In genomic region chr7:139705081-139705480, GRCm38 (mm10) we compare ENCODE assay signal across 23 mouse cellular contexts. TPM values are rescaled to one million over a fixed set of nuclear protein-coding genes. Genes with fewer than 3 reads are reported as not detected.
DNase-seq lines count a peak whose midpoint lies in the region; ATAC-seq and TF ChIP-seq lines count a peak whose summit lies in the region.
"Had no signal": no experiment of that assay in that cellular context is flagged by ENCODE, and none has a peak within 500 bp of the region (broad histone marks: within the 10 kb centered on the region; RNA-seq: fewer than 3 reads in every experiment).

No protein-coding gene starts in this region.

- ATAC-seq in erythroblast, adult 5-6 weeks (replicated peaks; ENCODE audit: low FRiP score, poor library complexity, severe bottlenecking): no peak
- ATAC-seq in G1E (ENCODE audit: extremely low read depth, insufficient number of reproducible peaks, low FRiP score, poor library complexity, severe bottlenecking): peak; percentile 66
- ATAC-seq in liver, embryonic 16.5 days (ENCODE audit: low read depth): peak; percentile 53; the same call in 1 of the 2 replicates
- ATAC-seq: lung, postnatal 0 days; Patski had no signal

- peak overlapping the region; percentile 20 for H3K4me3 ChIP-seq in erythroblast, embryonic 14.5 days (replicated peaks)
- H3K4me3 ChIP-seq in G1E (ENCODE audit: low read depth, low read length): no peak overlapping the region; the same call in 1 of the 2 replicates
- no peak overlapping the region for H3K4me3 ChIP-seq in liver, embryonic 16.5 days (ENCODE audit: low read depth, low read length)
- H3K4me3 ChIP-seq: forebrain, embryonic 12.5 days; kidney, embryonic 15.5 days; midbrain, embryonic 12.5 days had no signal

- peak; percentile 30 for DNase-seq in G1E (ENCODE audit: low spot score)
- peak; percentile 31 for DNase-seq in liver
- DNase-seq in spleen, postnatal 10 days (ENCODE audit: low spot score in 2 of 2): no peak
- DNase-seq in spleen, postnatal 36 days (ENCODE audit: low spot score in 2 of 2): no peak
- no peak for DNase-seq in T-cell, adult 2 months (ENCODE audit: low spot score)
- DNase-seq: adrenal gland, adult 8-10 months; cerebellum, adult 11 months; gastrocnemius, postnatal 36 days; kidney, adult 11 months; kidney, postnatal 4 days; layer of hippocampus, adult 9-11 months had no signal

- no peak for TF ChIP-seq CTCF in G1E (IDR thresholded peaks at IDR 0.05; ENCODE audit: low read depth, low read length)

- no peaks in the 10 kb centered on the region for H3K36me3 ChIP-seq in erythroblast, embryonic 14.5 days (ENCODE audit: control insufficient read depth)
- H3K36me3 ChIP-seq in G1E (replicated peaks): no peaks in the 10 kb centered on the region
- H3K36me3 ChIP-seq in liver, embryonic 16.5 days (ENCODE audit: control insufficient read depth, insufficient read depth): no peaks in the 10 kb centered on the region
- H3K36me3 ChIP-seq: forebrain, embryonic 12.5 days; kidney, embryonic 15.5 days; midbrain, embryonic 12.5 days had no signal

- no peak overlapping the region for H3K9ac ChIP-seq in liver, embryonic 16.5 days (ENCODE audit: low read depth, low read length)
- H3K9ac ChIP-seq: forebrain, embryonic 12.5 days; kidney, embryonic 15.5 days; midbrain, embryonic 12.5 days had no signal

- WGBS in liver, embryonic 16.5 days (ENCODE audit: insufficient replicate concordance): 22% methylated on average over 4 of the region's 4 CpGs

- H3K4me2 ChIP-seq in liver, embryonic 16.5 days (ENCODE audit: low read depth, low read length): no peak overlapping the region
- H3K4me2 ChIP-seq: forebrain, embryonic 12.5 days; kidney, embryonic 15.5 days; midbrain, embryonic 12.5 days had no signal

- no peaks in the 10 kb centered on the region for H3K9me3 ChIP-seq in erythroblast, embryonic 14.5 days (ENCODE audit: control insufficient read depth, low read length)
- peaks cover 36% of the 10 kb centered on the region for H3K9me3 ChIP-seq in G1E (replicated peaks)
- H3K9me3 ChIP-seq in liver, embryonic 16.5 days (replicated peaks; ENCODE audit: control insufficient read depth, low read length): no peaks in the 10 kb centered on the region
- H3K9me3 ChIP-seq: forebrain, embryonic 12.5 days; kidney, embryonic 15.5 days; midbrain, embryonic 12.5 days had no signal

- no peak overlapping the region for H3K27ac ChIP-seq in liver, embryonic 16.5 days (ENCODE audit: low read length)
- H3K27ac ChIP-seq: forebrain, embryonic 12.5 days; kidney, embryonic 15.5 days; macrophage; midbrain, embryonic 12.5 days had no signal

- H3K27me3 ChIP-seq in erythroblast, embryonic 14.5 days (ENCODE audit: control insufficient read depth): no peaks in the 10 kb centered on the region; the same call in 1 of the 2 replicates
- no peaks in the 10 kb centered on the region for H3K27me3 ChIP-seq in G1E (ENCODE audit: insufficient read depth, low read length)
- H3K27me3 ChIP-seq in liver, embryonic 16.5 days (ENCODE audit: control insufficient read depth, insufficient read depth, low read depth, low read length): no peaks in the 10 kb centered on the region; the same call in 1 of the 2 replicates
- H3K27me3 ChIP-seq: Patski had no signal

- H3K4me1 ChIP-seq in erythroblast, embryonic 14.5 days (ENCODE audit: control insufficient read depth): peaks cover 39% of the 10 kb centered on the region
- peaks cover 41% of the 10 kb centered on the region for H3K4me1 ChIP-seq in G1E (ENCODE audit: insufficient read depth, low read depth, low read length)
- no peaks in the 10 kb centered on the region; the same call in 1 of the 2 replicates for H3K4me1 ChIP-seq in liver, embryonic 16.5 days (ENCODE audit: control insufficient read depth, low read depth, low read length)
- H3K4me1 ChIP-seq: forebrain, embryonic 12.5 days; midbrain, embryonic 12.5 days had no signal

RNA-seq across cellular contexts. Expression of gene Cfap46, which starts 21.5 kb away (rescaled TPM):
- polyA plus RNA-seq in erythroblast, embryonic 14.5 days (2012): not detected in 2 replicates
- 0.21 TPM in 1 of 2 replicates, not detected in the other for total RNA-seq in erythroblast, adult 5-6 weeks (2015; ENCODE audit: low replicate concordance)
- not detected in 2 replicates for total RNA-seq in erythroblast, adult 5-6 weeks (2017; ENCODE audit: low replicate concordance)
- total RNA-seq in G1E (2014; fragmentation: Nextera tagmentation): not detected in 2 replicates
- not detected in 2 replicates for total RNA-seq in G1E (2017)
- not detected in 2 replicates for polyA plus RNA-seq in G1E (2012)
- polyA plus RNA-seq in liver, embryonic 16.5 days (2015; fragmentation: Nextera tagmentation; extraction: Ambion mirVana): not detected in 2 replicates
- total RNA-seq: monocyte, adult 5-6 weeks; neutrophil, adult 5-6 weeks had no signal
- polyA plus RNA-seq: macrophage; small intestine, adult 2 months had no signal

Comparison
In these comparisons a context has a peak if more than half of its experiments do, and no peak if none do; other contexts are left out.
1. DNase-seq: peak in G1E (single experiment) and liver (single experiment); none in spleen, postnatal 10 days (0 of 2), spleen, postnatal 36 days (0 of 2) and T-cell, adult 2 months (single experiment).